Mouse (Mus musculus): ENCODE data around the gene Fbxl3.

Fbxl3 gene

DNA sequence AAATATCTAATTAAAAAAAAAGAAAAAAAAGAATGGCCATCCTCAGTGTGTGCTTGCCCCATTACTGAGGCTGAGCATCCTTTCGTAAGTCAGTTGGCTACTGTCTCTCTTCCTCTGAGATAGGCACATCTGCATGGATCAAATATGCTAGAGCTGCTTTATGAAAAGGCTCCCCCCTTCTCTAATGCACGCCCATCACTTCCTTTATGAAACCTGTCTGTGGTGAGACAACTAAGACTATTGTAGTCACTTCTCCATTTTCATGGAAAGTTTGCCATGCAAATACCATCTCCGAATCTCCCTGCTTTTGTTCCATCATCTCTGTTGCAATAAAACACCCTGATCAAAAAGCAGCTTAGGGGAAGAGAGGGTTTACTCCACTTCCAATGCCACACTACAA lies 62.4 kb downstream of the Fbxl3 start:
- DNase-seq = no peak

DNA sequence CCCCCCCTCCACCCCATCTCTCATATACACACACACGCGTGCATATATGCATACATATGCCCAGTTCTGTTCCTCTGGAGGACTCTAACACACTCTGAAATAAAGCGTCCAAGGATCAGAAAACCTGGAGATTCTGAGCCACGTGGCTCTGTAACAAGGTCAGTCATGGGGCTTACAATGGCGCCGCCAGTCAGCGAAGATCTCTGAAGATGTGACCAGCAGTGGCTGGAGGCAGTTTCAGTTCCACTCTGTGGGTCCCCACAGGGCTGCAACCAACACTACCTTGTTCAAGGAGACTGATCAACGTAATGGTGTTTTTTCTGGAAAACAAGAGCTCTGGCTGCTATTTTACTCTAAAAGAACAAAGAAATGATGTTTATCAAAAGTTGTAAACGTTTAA lies 65.3 kb downstream of the Fbxl3 start:
- no peak for DNase-seq

DNA sequence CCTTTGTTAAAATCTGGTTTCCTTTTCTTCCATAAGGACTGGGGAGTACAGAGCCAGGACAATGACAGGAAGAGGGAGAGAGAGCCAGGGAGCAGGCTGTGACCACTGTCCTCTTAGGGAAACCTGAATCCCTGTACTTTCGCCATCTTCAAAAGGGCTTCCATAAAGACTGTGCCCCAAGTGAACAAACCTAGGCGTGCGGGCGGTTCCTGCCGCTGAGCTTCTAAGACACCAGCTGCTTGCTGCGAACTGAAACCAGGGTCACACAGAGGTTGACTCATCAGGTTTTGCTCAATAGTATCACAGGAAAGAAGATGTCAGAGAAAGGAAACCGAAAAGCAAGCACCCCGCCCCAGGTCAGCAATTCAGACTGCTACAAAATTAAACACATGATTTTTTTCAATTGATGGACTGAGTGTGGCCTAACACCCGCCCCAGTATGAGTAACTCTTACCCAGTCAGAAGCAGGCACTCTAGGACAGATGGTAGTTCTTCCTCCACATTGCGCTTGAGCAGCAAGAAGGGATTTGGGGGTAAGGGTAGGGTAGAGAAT lies 66.0 kb downstream of the Fbxl3 start:
- DNase-seq = peak in 1 of 2 experiments; percentile 6

Data from kidney, postnatal 25 days (tissue).